Mouse (Mus musculus) right cerebral cortex, postnatal 36 days (tissue): ENCODE data around the gene Sbk1.

Experiments
- DNase-seq, 2 experiments: peaks; one replicate each; pipeline ENCODE4 v3.0.0; 2022; ENCODE audit warnings: low spot score in 2 of 2, mixed read lengths in 1 of 2

The Sbk1 gene

GRCm38 (mm10) chr7:126338906-126339305 lies 66.5 kb downstream of the Sbk1 start:
- DNase-seq: no peak

- no peak for DNase-seq
Measured at GRCm38 (mm10) chr7:126339521-126339971, 67.1 kb downstream of the Sbk1 start.

GRCm38 (mm10) chr7:126340206-126340618 lies 67.8 kb downstream of the Sbk1 start:
- DNase-seq: no peak

- DNase-seq: no peak
Measured at GRCm38 (mm10) chr7:126340896-126341295, 68.5 kb downstream of the Sbk1 start.
